8 mouse cellular contexts compared by ENCODE assay signal in genomic region chr12:73705097-73705690, GRCm38 (mm10).
A peak's percentile ranks its signal among the peaks of the same experiment; 100 is the strongest.
DNase-seq lines count a peak whose midpoint lies in the region; ATAC-seq and TF ChIP-seq lines count a peak whose summit lies in the region.

No protein-coding gene starts in this region.

- H3K27me3 ChIP-seq in heart, embryonic 10.5 days (ENCODE audit: insufficient read depth, poor library complexity, severe bottlenecking): no peaks in the 10 kb centered on the region
- no peaks in the 10 kb centered on the region for H3K27me3 ChIP-seq in heart, embryonic 12.5 days (replicated peaks)
- H3K27me3 ChIP-seq in limb, embryonic 15.5 days: no peaks in the 10 kb centered on the region

- H3K4me1 ChIP-seq in heart, embryonic 10.5 days: peaks cover 33% of the 10 kb centered on the region
- H3K4me1 ChIP-seq in heart, embryonic 12.5 days (replicated peaks): peaks cover 19% of the 10 kb centered on the region
- no peaks in the 10 kb centered on the region for H3K4me1 ChIP-seq in embryonic fibroblast, embryonic 13.5 days (ENCODE audit: control insufficient read depth, insufficient read depth, low read length)
- H3K4me1 ChIP-seq in limb, embryonic 15.5 days: peaks cover 15% of the 10 kb centered on the region

- no peaks in the 10 kb centered on the region for H3K9me3 ChIP-seq in heart, embryonic 10.5 days
- H3K9me3 ChIP-seq in heart, embryonic 12.5 days (replicated peaks): no peaks in the 10 kb centered on the region
- no peaks in the 10 kb centered on the region for H3K9me3 ChIP-seq in limb, embryonic 15.5 days

- 0 out of 2 replicates have a peak, but pooled peaks have one; percentile 27 for TF ChIP-seq CTCF in embryonic fibroblast, embryonic 13.5 days (IDR thresholded peaks at IDR 0.05; ENCODE audit: borderline replicate concordance, insufficient read depth, low read length)

- no peak overlapping the region for H3K4me2 ChIP-seq in heart, embryonic 12.5 days
- H3K4me2 ChIP-seq in limb, embryonic 15.5 days: 0 out of 2 replicates have a peak overlapping the region, but pooled peaks have one; percentile 5

- no peak for ATAC-seq in heart, embryonic 12.5 days (ENCODE audit: insufficient number of reproducible peaks, low FRiP score)
- no peak for ATAC-seq in limb, embryonic 15.5 days (ENCODE audit: insufficient number of reproducible peaks, low FRiP score, low TSS enrichment, low read depth)

- DNase-seq in heart, embryonic 10.5 days (ENCODE audit: low spot score): peak; percentile 63
- peak; percentile 65 for DNase-seq in A20 (ENCODE audit: low read depth, low spot score)
- DNase-seq in adrenal gland, postnatal 25 days: peak; percentile 56
- DNase-seq in induced T-regulatory cell, adult 2 months (ENCODE audit: low read depth): peak; percentile 89
- peak; percentile 85 for DNase-seq in retina, embryonic 14.5 days (ENCODE audit: low spot score)

- WGBS in heart, embryonic 10.5 days: 52% methylated on average over 7 of the region's 7 CpGs
- 49% methylated on average over 7 of the region's 7 CpGs for WGBS in heart, embryonic 12.5 days
- WGBS in limb, embryonic 15.5 days: 18% methylated on average over 7 of the region's 7 CpGs

- H3K9ac ChIP-seq in heart, embryonic 12.5 days: no peak overlapping the region
- no peak overlapping the region for H3K9ac ChIP-seq in limb, embryonic 15.5 days

- H3K27ac ChIP-seq in heart, embryonic 10.5 days: no peak overlapping the region
- H3K27ac ChIP-seq in heart, embryonic 12.5 days (ENCODE audit: poor library complexity, severe bottlenecking): no peak overlapping the region
- no peak overlapping the region for H3K27ac ChIP-seq in embryonic fibroblast, embryonic 13.5 days (ENCODE audit: insufficient read depth, low read length)
- H3K27ac ChIP-seq in limb, embryonic 15.5 days: no peak overlapping the region

- H3K4me3 ChIP-seq in heart, embryonic 10.5 days: no peak overlapping the region
- no peak overlapping the region for H3K4me3 ChIP-seq in heart, embryonic 12.5 days
- no peak overlapping the region for H3K4me3 ChIP-seq in embryonic fibroblast, embryonic 13.5 days (ENCODE audit: insufficient read depth, low read length)
- no peak overlapping the region for H3K4me3 ChIP-seq in limb, embryonic 15.5 days

- H3K36me3 ChIP-seq in heart, embryonic 10.5 days: peaks cover 12% of the 10 kb centered on the region
- 0 out of 2 replicates have a peak, but pooled peaks cover 6% of the 10 kb centered on the region for H3K36me3 ChIP-seq in heart, embryonic 12.5 days
- no peaks in the 10 kb centered on the region for H3K36me3 ChIP-seq in limb, embryonic 15.5 days

- no peak for TF ChIP-seq POLR2A in embryonic fibroblast, embryonic 13.5 days (IDR thresholded peaks at IDR 0.05; ENCODE audit: low read depth, low read length)
